Mouse (Mus musculus): ENCODE measurements around the gene Fam98a.

Gene Fam98a

GRCm38 (mm10) chr17:75521236-75521842, 30.4 kb downstream of the Fam98a start:
- no peak for DNase-seq (ENCODE audit: low spot score in 2 of 2)

GRCm38 (mm10) chr17:75519239-75519900, 32.4 kb downstream of the Fam98a start:
- DNase-seq (ENCODE audit: low spot score in 2 of 2) = peak in 1 of 2 experiments; percentile 38

GRCm38 (mm10) chr17:75518181-75518901, 33.4 kb downstream of the Fam98a start:
- DNase-seq (ENCODE audit: low spot score in 2 of 2) = no peak

GRCm38 (mm10) chr17:75516591-75516990, 35.2 kb downstream of the Fam98a start:
- DNase-seq (ENCODE audit: low spot score in 2 of 2) = no peak

DNA sequence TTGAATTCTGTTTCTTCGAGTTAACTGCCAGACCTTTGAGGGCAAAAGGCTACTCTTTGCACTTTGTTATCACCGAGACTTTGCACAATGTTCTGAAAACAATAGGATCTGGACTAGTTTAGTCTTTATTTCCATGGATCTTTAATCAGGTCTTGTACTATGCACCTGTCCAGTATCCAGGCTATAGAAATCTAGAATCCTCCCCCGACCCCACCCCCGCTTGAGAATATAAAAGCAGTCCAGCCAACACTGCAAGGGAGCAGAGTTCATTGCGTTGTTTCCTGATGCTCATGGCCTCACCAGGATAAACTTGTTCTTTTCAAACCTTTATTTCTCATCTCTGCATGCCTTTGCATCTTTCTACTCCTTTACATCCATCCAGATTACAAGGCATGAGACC, 42.5 kb downstream of the Fam98a start:
- DNase-seq (ENCODE audit: low spot score in 2 of 2) = no peak

- no peak for DNase-seq (ENCODE audit: low spot score in 2 of 2)
These were observed 44.8 kb downstream of the Fam98a start for GRCm38 (mm10) chr17:75506708-75507641.

DNA sequence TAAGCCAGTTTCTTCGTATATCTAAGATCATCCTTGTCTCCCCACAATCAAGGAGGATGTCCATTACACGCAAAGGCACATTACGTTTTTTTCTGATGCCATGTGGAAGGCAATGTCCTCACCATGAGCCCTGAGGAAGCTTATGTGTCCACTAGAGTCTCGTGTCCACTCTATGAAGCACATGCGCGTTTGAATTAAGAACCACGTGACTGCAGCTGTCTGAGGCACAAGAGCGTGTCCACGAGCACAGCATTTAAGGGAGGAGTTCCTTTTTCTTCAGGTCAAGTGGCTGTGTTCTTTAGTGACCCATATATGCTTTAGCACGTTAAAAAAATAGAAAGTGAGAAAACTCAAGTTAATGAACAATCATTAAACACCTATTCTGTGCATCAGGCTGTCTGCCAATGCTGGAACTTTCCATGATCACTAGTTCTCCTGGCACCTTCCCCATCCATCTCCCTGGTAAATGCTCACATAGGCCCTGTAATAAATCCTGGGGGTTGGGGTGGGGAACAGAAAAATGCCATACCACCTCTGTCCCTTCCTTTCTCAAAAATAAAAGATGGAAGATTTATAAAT, 45.6 kb downstream of the Fam98a start:
- DNase-seq (ENCODE audit: low spot score in 2 of 2) = no peak

- no peak for DNase-seq (ENCODE audit: low spot score in 2 of 2)
These were observed 46.7 kb downstream of the Fam98a start for GRCm38 (mm10) chr17:75505053-75505452.

GRCm38 (mm10) chr17:75503031-75503430, 48.7 kb downstream of the Fam98a start:
- DNase-seq (ENCODE audit: low spot score in 2 of 2) = no peak

- DNase-seq (ENCODE audit: low spot score in 2 of 2) = no peak
These were observed 53.5 kb downstream of the Fam98a start for GRCm38 (mm10) chr17:75498241-75498651.

GRCm38 (mm10) chr17:75495213-75495612, 56.5 kb downstream of the Fam98a start:
- DNase-seq (ENCODE audit: low spot score in 2 of 2) = no peak

Measured in right cerebral cortex, postnatal 10 days (tissue).